Mouse (Mus musculus): ENCODE results near the gene Rnf32. TPM values are rescaled to one million over a fixed set of nuclear protein-coding genes. Genes with fewer than 3 reads are reported as not detected.

The Rnf32 gene
- polyA plus RNA-seq, 1 experiment from 2014 or later = 2.0 TPM

- Histone ChIP-seq H3K36me3 (ENCODE audit: control insufficient read depth, insufficient read depth, low read length) (no peaks in the 10 kb centered on the region), H3K9ac (ENCODE audit: low read length) (no peak overlapping the region), H3K27me3 (ENCODE audit: control insufficient read depth, insufficient read depth, low read length) (no peaks in the 10 kb centered on the region), H3K9me3 (ENCODE audit: control insufficient read depth, low read length) (no peaks in the 10 kb centered on the region), H3K4me3 (ENCODE audit: low read depth, low read length) (no peak overlapping the region), H3K4me1 (replicated peaks; ENCODE audit: control insufficient read depth, insufficient read depth) (no peaks in the 10 kb centered on the region), H3K27ac (replicated peaks) (no peak overlapping the region), H3K4me2 (replicated peaks; ENCODE audit: low read depth) (no peak overlapping the region)
- ATAC-seq (ENCODE audit: low FRiP score, low TSS enrichment) = peak; percentile 32; the same call in 1 of the 2 replicates
- WGBS = 39% methylated on average over 5 of the region's 5 CpGs
- TF ChIP-seq CTCF (IDR thresholded peaks at IDR 0.05; ENCODE audit: low read depth) (no peak), EP300 (optimal IDR thresholded peaks at IDR 0.05) (no peak)
- no peak for DNase-seq (ENCODE audit: low spot score)
Observed at GRCm38 (mm10) chr5:29186798-29187197, 9.0 kb upstream of the Rnf32 start.

DNA sequence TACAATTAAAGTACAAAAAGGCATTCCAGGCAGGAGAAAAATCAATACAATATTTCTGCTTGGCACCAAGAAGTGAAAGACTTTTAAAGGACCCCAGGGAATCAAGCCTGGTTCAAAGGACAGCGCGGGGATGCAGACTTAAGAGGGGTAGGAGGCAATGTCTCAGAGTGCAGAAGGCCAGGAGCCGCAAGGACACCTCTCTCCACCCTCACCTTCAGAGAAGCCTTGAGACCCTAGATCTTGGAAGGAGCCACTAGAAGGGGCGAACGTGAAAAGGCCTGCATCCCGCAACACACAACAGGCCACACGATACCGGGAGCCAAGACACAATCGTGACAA is 592 bp upstream of the Rnf32 start:
- H3K4me1 ChIP-seq (replicated peaks; ENCODE audit: control insufficient read depth, insufficient read depth) = no peaks in the 10 kb centered on the region
- H3K9ac ChIP-seq (ENCODE audit: low read length) = peak overlapping the region; percentile 66
- no peak for ATAC-seq (ENCODE audit: low FRiP score, low TSS enrichment)
- H3K4me3 ChIP-seq (ENCODE audit: low read depth, low read length) = peak overlapping the region; percentile 57
- TF ChIP-seq EP300 (optimal IDR thresholded peaks at IDR 0.05) (no peak), CTCF (IDR thresholded peaks at IDR 0.05; ENCODE audit: low read depth) (no peak)
- H3K27ac ChIP-seq (replicated peaks) = peak overlapping the region; percentile 71
- DNase-seq (ENCODE audit: low spot score) = no peak
- no peaks in the 10 kb centered on the region for H3K27me3 ChIP-seq (ENCODE audit: control insufficient read depth, insufficient read depth, low read length)
- H3K36me3 ChIP-seq (ENCODE audit: control insufficient read depth, insufficient read depth, low read length) = no peaks in the 10 kb centered on the region
- no peaks in the 10 kb centered on the region for H3K9me3 ChIP-seq (ENCODE audit: control insufficient read depth, low read length)
- H3K4me2 ChIP-seq (replicated peaks; ENCODE audit: low read depth) = peak overlapping the region; percentile 79
- 5% methylated on average over 9 of the region's 9 CpGs for WGBS

DNA sequence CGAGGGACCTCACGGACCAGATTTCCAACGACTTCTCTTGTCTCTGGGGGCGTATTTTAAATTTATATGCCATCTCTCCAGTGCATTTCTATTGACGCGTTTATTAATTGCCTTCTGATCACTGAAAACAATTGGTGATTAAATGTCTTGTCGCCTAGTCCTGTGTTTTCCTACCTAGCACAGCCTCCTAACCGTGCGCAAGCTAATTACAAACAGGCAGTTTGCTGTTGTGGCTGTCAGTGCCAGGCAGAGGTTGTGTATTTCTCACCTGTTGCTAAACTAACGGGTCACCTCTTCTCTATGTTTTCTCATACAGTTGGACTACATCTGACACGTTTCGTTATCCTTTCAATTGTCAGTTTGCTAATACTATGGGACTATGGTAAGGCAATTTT is 469 bp downstream of the Rnf32 start:
- peak overlapping the region; percentile 55 for H3K9ac ChIP-seq (ENCODE audit: low read length)
- ATAC-seq (ENCODE audit: low FRiP score, low TSS enrichment) = no peak

DNA sequence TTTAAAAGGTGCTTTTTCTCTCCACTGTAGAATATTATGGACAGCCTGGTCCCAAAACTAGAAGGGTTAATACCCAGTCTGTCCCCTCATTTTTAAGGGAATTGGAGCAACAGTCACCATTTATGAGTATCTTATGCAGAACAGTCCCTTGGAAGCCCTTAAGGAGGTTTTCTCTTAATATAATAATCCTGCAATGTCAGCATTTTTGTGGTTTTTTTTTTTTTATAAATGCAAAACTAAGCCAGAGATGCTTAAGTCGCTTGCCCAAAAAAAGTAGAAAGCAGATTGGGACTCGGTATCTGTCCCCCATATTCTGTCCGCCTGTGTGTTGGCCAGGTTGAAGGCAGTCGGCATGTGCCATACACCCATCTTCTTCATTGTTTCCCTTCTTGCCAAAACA is 1.4 kb downstream of the Rnf32 start:
- no peaks in the 10 kb centered on the region for H3K36me3 ChIP-seq (ENCODE audit: control insufficient read depth, insufficient read depth, low read length)
- ATAC-seq (ENCODE audit: low FRiP score, low TSS enrichment) (no peak), DNase-seq (ENCODE audit: low spot score) (no peak)
- no peak overlapping the region for H3K4me2 ChIP-seq (replicated peaks; ENCODE audit: low read depth)
- no peaks in the 10 kb centered on the region for H3K9me3 ChIP-seq (ENCODE audit: control insufficient read depth, low read length)
- H3K27me3 ChIP-seq (ENCODE audit: control insufficient read depth, insufficient read depth, low read length) = no peaks in the 10 kb centered on the region
- H3K27ac ChIP-seq (replicated peaks) = no peak overlapping the region
- H3K4me3 ChIP-seq (ENCODE audit: low read depth, low read length) = no peak overlapping the region
- H3K4me1 ChIP-seq (replicated peaks; ENCODE audit: control insufficient read depth, insufficient read depth) = no peaks in the 10 kb centered on the region
- 83% methylated on average over 4 of the region's 4 CpGs for WGBS
- H3K9ac ChIP-seq (ENCODE audit: low read length) = no peak overlapping the region
- TF ChIP-seq CTCF (IDR thresholded peaks at IDR 0.05; ENCODE audit: low read depth) (no peak), EP300 (optimal IDR thresholded peaks at IDR 0.05) (no peak)

More for the DNA sequence above, 469 bp downstream of the Rnf32 start:
- 10% methylated on average over 12 of the region's 12 CpGs for WGBS
- no peaks in the 10 kb centered on the region for H3K27me3 ChIP-seq (ENCODE audit: control insufficient read depth, insufficient read depth, low read length)
- H3K36me3 ChIP-seq (ENCODE audit: control insufficient read depth, insufficient read depth, low read length) = no peaks in the 10 kb centered on the region
- H3K4me3 ChIP-seq (ENCODE audit: low read depth, low read length) = peak overlapping the region; percentile 57
- no peaks in the 10 kb centered on the region for H3K9me3 ChIP-seq (ENCODE audit: control insufficient read depth, low read length)
- DNase-seq (ENCODE audit: low spot score) = no peak
- H3K4me2 ChIP-seq (replicated peaks; ENCODE audit: low read depth) = peak overlapping the region; percentile 79
- no peaks in the 10 kb centered on the region for H3K4me1 ChIP-seq (replicated peaks; ENCODE audit: control insufficient read depth, insufficient read depth)
- TF ChIP-seq CTCF (IDR thresholded peaks at IDR 0.05; ENCODE audit: low read depth) (no peak), EP300 (optimal IDR thresholded peaks at IDR 0.05) (no peak)
- H3K27ac ChIP-seq (replicated peaks) = no peak overlapping the region

DNA sequence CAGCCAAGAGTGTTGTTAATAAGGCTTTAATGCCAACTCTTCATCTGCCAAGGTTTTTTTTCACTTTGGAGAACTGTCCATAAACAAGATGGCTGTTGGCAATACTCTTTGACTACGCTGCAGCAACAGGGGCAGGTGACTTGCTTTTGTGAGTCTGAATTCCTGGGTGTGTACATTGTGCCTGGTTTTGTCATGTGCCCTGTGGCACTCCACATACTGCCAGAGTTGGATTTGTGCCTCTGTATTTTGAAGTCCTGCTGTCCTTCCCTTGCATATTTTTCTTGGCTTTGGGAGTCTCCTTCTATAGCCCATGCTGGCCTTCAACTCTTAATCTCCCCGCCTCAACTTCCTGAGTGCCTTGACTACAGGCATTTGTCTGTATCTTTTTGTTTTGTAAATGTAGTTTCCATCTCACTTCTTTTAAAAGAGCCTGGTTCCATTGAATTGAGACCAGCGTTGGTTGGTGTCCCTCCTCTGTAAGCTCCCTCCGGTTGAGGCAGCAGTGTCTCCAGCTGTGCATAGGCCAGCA is 3.2 kb downstream of the Rnf32 start:
- H3K4me1 ChIP-seq (replicated peaks; ENCODE audit: control insufficient read depth, insufficient read depth) = no peaks in the 10 kb centered on the region
- DNase-seq (ENCODE audit: low spot score) (no peak), ATAC-seq (ENCODE audit: low FRiP score, low TSS enrichment) (no peak)
- no peak overlapping the region for H3K9ac ChIP-seq (ENCODE audit: low read length)
- H3K36me3 ChIP-seq (ENCODE audit: control insufficient read depth, insufficient read depth, low read length) = no peaks in the 10 kb centered on the region
- TF ChIP-seq EP300 (optimal IDR thresholded peaks at IDR 0.05) = no peak
- TF ChIP-seq CTCF (IDR thresholded peaks at IDR 0.05; ENCODE audit: low read depth) = no peak
- H3K9me3 ChIP-seq (ENCODE audit: control insufficient read depth, low read length) = no peaks in the 10 kb centered on the region
- 83% methylated on average over 4 of the region's 4 CpGs for WGBS
- H3K4me3 ChIP-seq (ENCODE audit: low read depth, low read length) = no peak overlapping the region
- no peak overlapping the region for H3K27ac ChIP-seq (replicated peaks)
- no peak overlapping the region for H3K4me2 ChIP-seq (replicated peaks; ENCODE audit: low read depth)
- H3K27me3 ChIP-seq (ENCODE audit: control insufficient read depth, insufficient read depth, low read length) = no peaks in the 10 kb centered on the region

- ATAC-seq (ENCODE audit: low FRiP score, low TSS enrichment) = no peak
- no peaks in the 10 kb centered on the region for H3K9me3 ChIP-seq (ENCODE audit: control insufficient read depth, low read length)
Observed at GRCm38 (mm10) chr5:29199868-29200267, 4.1 kb downstream of the Rnf32 start.

More at GRCm38 (mm10) chr5:29199868-29200267, 4.1 kb downstream of the Rnf32 start:
- no peaks in the 10 kb centered on the region for H3K4me1 ChIP-seq (replicated peaks; ENCODE audit: control insufficient read depth, insufficient read depth)
- no peaks in the 10 kb centered on the region for H3K36me3 ChIP-seq (ENCODE audit: control insufficient read depth, insufficient read depth, low read length)
- no peak overlapping the region for H3K4me3 ChIP-seq (ENCODE audit: low read depth, low read length)
- WGBS = 57% methylated on average over 3 of the region's 3 CpGs
- H3K27me3 ChIP-seq (ENCODE audit: control insufficient read depth, insufficient read depth, low read length) = no peaks in the 10 kb centered on the region
- TF ChIP-seq CTCF (IDR thresholded peaks at IDR 0.05; ENCODE audit: low read depth) (no peak), EP300 (optimal IDR thresholded peaks at IDR 0.05) (no peak)
- H3K9ac ChIP-seq (ENCODE audit: low read length) = no peak overlapping the region
- H3K4me2 ChIP-seq (replicated peaks; ENCODE audit: low read depth) = no peak overlapping the region
- DNase-seq (ENCODE audit: low spot score) = no peak
- no peak overlapping the region for H3K27ac ChIP-seq (replicated peaks)

All from stomach, postnatal 0 days (tissue).